In the genomic region with DNA sequence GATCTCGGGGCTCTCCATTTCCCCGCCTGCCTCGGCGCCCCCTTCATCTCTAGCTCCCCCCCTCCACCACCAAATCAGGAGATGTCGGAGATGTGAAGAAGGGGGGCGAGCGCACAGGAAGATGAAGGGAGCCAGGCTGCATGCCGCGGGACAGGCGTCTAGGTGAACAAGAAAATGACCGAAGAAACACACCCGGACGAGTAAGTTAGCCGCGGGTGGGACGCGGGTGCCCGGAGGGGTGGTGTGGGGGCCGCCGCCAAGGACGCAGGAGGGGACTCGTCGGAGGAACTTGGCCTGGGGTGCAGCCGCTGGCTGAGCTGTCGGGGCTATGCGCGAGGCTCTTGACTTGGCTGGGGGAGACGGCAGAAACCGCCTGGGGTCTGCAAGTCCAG, we compare ENCODE assay signal across 8 mouse cellular contexts. TPM values are rescaled to one million over a fixed set of nuclear protein-coding genes. Genes with fewer than 3 reads are reported as not detected.
DNase-seq lines count a peak whose midpoint lies in the region; ATAC-seq and TF ChIP-seq lines count a peak whose summit lies in the region.

No protein-coding gene starts in this region.

- under 1% methylated on average over 29 of the region's 29 CpGs for WGBS in forebrain, embryonic 14.5 days
- WGBS in intestine, embryonic 14.5 days = 0% methylated on average over 29 of the region's 29 CpGs
- WGBS in stomach, embryonic 14.5 days = under 1% methylated on average over 29 of the region's 29 CpGs

- intact Hi-C loops in left cerebral cortex, adult 2 months (cut with DNase I) = loop anchor here (1.0 to 10.0 kb wide), 5 partner anchors 20 to 280 kb away; a partner anchor contains a TSS

- peak overlapping the region; percentile 75 for H3K4me2 ChIP-seq in forebrain, embryonic 14.5 days (ENCODE audit: low read length)
- H3K4me2 ChIP-seq in intestine, embryonic 14.5 days (ENCODE audit: low read length) = peak overlapping the region; percentile 74
- H3K4me2 ChIP-seq in stomach, embryonic 14.5 days (replicated peaks; ENCODE audit: low read depth, low read length) = peak overlapping the region; percentile 63

- H3K27ac ChIP-seq in left cerebral cortex, adult 2 months = peak overlapping the region; percentile 98
- peak overlapping the region; percentile 95 for H3K27ac ChIP-seq in forebrain, embryonic 14.5 days (ENCODE audit: low read depth, low read length)
- peak overlapping the region; percentile 96 for H3K27ac ChIP-seq in intestine, embryonic 14.5 days (ENCODE audit: low read depth)
- peak overlapping the region; percentile 98 for H3K27ac ChIP-seq in stomach, embryonic 14.5 days (ENCODE audit: low read length)

- no peaks in the 10 kb centered on the region for H3K36me3 ChIP-seq in forebrain, embryonic 14.5 days (ENCODE audit: control insufficient read depth, insufficient read depth, low read length)
- no peaks in the 10 kb centered on the region for H3K36me3 ChIP-seq in intestine, embryonic 14.5 days (ENCODE audit: control insufficient read depth, insufficient read depth, low read length)
- H3K36me3 ChIP-seq in stomach, embryonic 14.5 days (ENCODE audit: control insufficient read depth, insufficient read depth, low read length) = no peaks in the 10 kb centered on the region

- peak; percentile 0 for ATAC-seq in Patski
- ATAC-seq in forebrain, embryonic 14.5 days = peak; percentile 18
- no peak; the same call in 1 of the 2 replicates for ATAC-seq in intestine, embryonic 14.5 days (replicated peaks; ENCODE audit: low FRiP score, low TSS enrichment, low read depth)
- 0 out of 2 replicates have a peak, but pooled peaks have one; percentile 0 for ATAC-seq in stomach, embryonic 14.5 days (ENCODE audit: insufficient number of reproducible peaks, insufficient read depth, low FRiP score, low read depth)

- peak overlapping the region; percentile 99 for H3K4me3 ChIP-seq in left cerebral cortex, adult 2 months
- H3K4me3 ChIP-seq in forebrain, embryonic 14.5 days (ENCODE audit: low read depth, low read length) = peak overlapping the region; percentile 86
- H3K4me3 ChIP-seq in intestine, embryonic 14.5 days (ENCODE audit: low read depth, low read length) = peak overlapping the region; percentile 95
- peak overlapping the region; percentile 91 for H3K4me3 ChIP-seq in stomach, embryonic 14.5 days (ENCODE audit: low read depth, low read length)

- CTCF ChIA-PET in Patski (lab: Charles Lee) = interaction anchor here (0.5 to 1.3 kb wide), 2 partner anchors 90 to 148 kb away, joined by 3 to 4 read pairs; no protein-coding TSS in a partner anchor

- peaks cover 13% of the 10 kb centered on the region for H3K4me1 ChIP-seq in forebrain, embryonic 14.5 days (ENCODE audit: control insufficient read depth, insufficient read depth, low read length)
- peaks cover 15% of the 10 kb centered on the region for H3K4me1 ChIP-seq in intestine, embryonic 14.5 days (replicated peaks; ENCODE audit: control insufficient read depth, insufficient read depth, low read length)
- peaks cover 17% of the 10 kb centered on the region for H3K4me1 ChIP-seq in stomach, embryonic 14.5 days (ENCODE audit: control insufficient read depth, insufficient read depth, low read length)

- H3K9ac ChIP-seq in forebrain, embryonic 14.5 days (ENCODE audit: low read length) = peak overlapping the region; percentile 92
- H3K9ac ChIP-seq in intestine, embryonic 14.5 days (ENCODE audit: low read length) = peak overlapping the region; percentile 93
- H3K9ac ChIP-seq in stomach, embryonic 14.5 days (replicated peaks; ENCODE audit: low read depth, low read length) = peak overlapping the region; percentile 90

- TF ChIP-seq CTCF in left cerebral cortex, adult 2 months (IDR thresholded peaks at IDR 0.05) = no peak
- TF ChIP-seq CTCF in Patski (IDR thresholded peaks at IDR 0.05) = no peak

- in situ Hi-C loops in Patski (cut with MboI; ENCODE audit: low pct_unique_long_range_greater_than_20kb) = loop anchor here (5.0 kb wide), 3 partner anchors 92 to 148 kb away; no protein-coding TSS in a partner anchor

- H3K9me3 ChIP-seq in forebrain, embryonic 14.5 days (replicated peaks; ENCODE audit: control insufficient read depth, low read length) = no peaks in the 10 kb centered on the region
- H3K9me3 ChIP-seq in intestine, embryonic 14.5 days (ENCODE audit: control insufficient read depth, low read length) = no peaks in the 10 kb centered on the region
- no peaks in the 10 kb centered on the region for H3K9me3 ChIP-seq in stomach, embryonic 14.5 days (ENCODE audit: control insufficient read depth, low read depth, low read length)

- POLR2A ChIA-PET in Patski (lab: Charles Lee) = interaction anchor here (0.7 to 0.8 kb wide), 2 partner anchors 72 to 141 kb away, joined by 3 to 6 read pairs; no protein-coding TSS in a partner anchor

- no peaks in the 10 kb centered on the region for H3K27me3 ChIP-seq in Patski
- no peaks in the 10 kb centered on the region for H3K27me3 ChIP-seq in forebrain, embryonic 14.5 days (replicated peaks; ENCODE audit: control insufficient read depth, insufficient read depth, low read length)
- no peaks in the 10 kb centered on the region for H3K27me3 ChIP-seq in intestine, embryonic 14.5 days (replicated peaks; ENCODE audit: control insufficient read depth, insufficient read depth, low read length)
- no peaks in the 10 kb centered on the region for H3K27me3 ChIP-seq in stomach, embryonic 14.5 days (ENCODE audit: control insufficient read depth, insufficient read depth, low read length)

- DNase-seq in left cerebral cortex, adult 2 months (ENCODE audit: extremely low spot score in 1 of 2, low spot score in 2 of 2) = peak; percentile 33 to 51
- DNase-seq in left cerebral cortex, adult 11 months (ENCODE audit: low spot score) = no peak
- DNase-seq in Patski (ENCODE audit: low read depth, low spot score) = no peak
- DNase-seq in forebrain, embryonic 14.5 days (ENCODE audit: low spot score) = peak; percentile 63
- peak; percentile 87 for DNase-seq in intestine, embryonic 14.5 days (ENCODE audit: low spot score)
- peak; percentile 54 for DNase-seq in lung, postnatal 10 days
- DNase-seq in cerebellum, postnatal 14 days = no peak

RNA-seq across cellular contexts. Expression of a gene that starts 0.6 kb away (rescaled TPM):
- total RNA-seq in left cerebral cortex, adult 2 months (2021) = 100 to 1,000 TPM; 102 to 119 TPM
- polyA plus RNA-seq in Patski (2021) = 37.4 TPM
- 5.4 and 6.5 TPM in 2 replicates for polyA plus RNA-seq in forebrain, embryonic 14.5 days (2014; fragmentation: Nextera tagmentation; extraction: Ambion mirVana)
- 7.2 and 8.4 TPM in 2 replicates for polyA plus RNA-seq in intestine, embryonic 14.5 days (2014; fragmentation: Nextera tagmentation; extraction: Ambion mirVana)
- 7.9 and 9.6 TPM in 2 replicates for polyA plus RNA-seq in stomach, embryonic 14.5 days (2014; fragmentation: Nextera tagmentation; extraction: Ambion mirVana)

Comparison
In these comparisons a context has a peak if more than half of its experiments do, and no peak if none do; other contexts are left out.
1. DNase-seq: peak in left cerebral cortex, adult 2 months (2 of 2), forebrain, embryonic 14.5 days (single experiment), intestine, embryonic 14.5 days (single experiment) and lung, postnatal 10 days (single experiment); none in left cerebral cortex, adult 11 months (single experiment), Patski (single experiment) and cerebellum, postnatal 14 days (0 of 2).
2. Peak in every context shown above with its lines, with median percentiles within 50 percentile points of each other: H3K27ac ChIP-seq, H3K4me3 ChIP-seq, H3K4me2 ChIP-seq and H3K9ac ChIP-seq.